Mouse (Mus musculus) midbrain, embryonic 12.5 days (tissue): ENCODE data around the gene Zfp710. TPM values are rescaled to one million over a fixed set of nuclear protein-coding genes. Genes with fewer than 3 reads are reported as not detected.

ENCODE experiments used
- ATAC-seq: fragments of 200-750 bp; cut with Nextera tagmentation; 2 replicates; pipeline ENCODE4 v1.8.0; 2017; ENCODE audit warnings: low read depth, moderate TSS enrichment, moderate library complexity; ENCODE audit not compliant: low FRiP score
- H3K27ac ChIP-seq: fragments of 300-500 bp; sonication (generic); replicated peaks from 2 replicates; pipeline ENCODE4 v1.5.1; 2016; ENCODE audit warnings: mild to moderate bottlenecking
- H3K27me3 ChIP-seq: fragments of 300-500 bp; sonication (generic); 2 replicates; pipeline ENCODE4 v1.6.1; 2016; ENCODE audit warnings: mild to moderate bottlenecking
- H3K36me3 ChIP-seq: fragments of 300-500 bp; sonication (generic); 2 replicates; pipeline ENCODE4 v1.6.1; 2016
- H3K4me1 ChIP-seq: fragments of 300-500 bp; sonication (generic); 2 replicates; pipeline ENCODE4 v1.6.1; 2016
- H3K4me2 ChIP-seq: fragments of 300-500 bp; sonication (generic); replicated peaks from 2 replicates; pipeline ENCODE4 v1.6.1; 2016; ENCODE audit warnings: mild to moderate bottlenecking, moderate library complexity
- H3K4me3 ChIP-seq: fragments of 300-500 bp; sonication (generic); 2 replicates; pipeline ENCODE4 v1.5.1; 2016; ENCODE audit warnings: mild to moderate bottlenecking
- H3K9ac ChIP-seq: fragments of 300-500 bp; sonication (generic); replicated peaks from 2 replicates; pipeline ENCODE4 v1.6.1; 2016; ENCODE audit warnings: mild to moderate bottlenecking, moderate library complexity
- H3K9me3 ChIP-seq: fragments of 300-500 bp; sonication (generic); 2 replicates; pipeline ENCODE4 v1.6.1; 2016; ENCODE audit warnings: mild to moderate bottlenecking
- WGBS: fragments of 180-500 bp; shearing (Covaris S2); methylation state at CpG from one replicate; pipeline ENCODE4 v1.1.7; 2016; 5-methylcytosine and 5-hydroxymethylcytosine counted together
- polyA plus RNA-seq: library from polyadenylated mRNA; unstranded; fragments of >200 nt; fragmentation: Nextera tagmentation; extraction: Ambion mirVana; gene quantifications from 2 replicates; pipeline ENCODE4 v1.2.1, GENCODE M21; 2016

Zfp710 gene
- polyA plus RNA-seq, 1 experiment from 2014 or later: 31.1 TPM

DNA sequence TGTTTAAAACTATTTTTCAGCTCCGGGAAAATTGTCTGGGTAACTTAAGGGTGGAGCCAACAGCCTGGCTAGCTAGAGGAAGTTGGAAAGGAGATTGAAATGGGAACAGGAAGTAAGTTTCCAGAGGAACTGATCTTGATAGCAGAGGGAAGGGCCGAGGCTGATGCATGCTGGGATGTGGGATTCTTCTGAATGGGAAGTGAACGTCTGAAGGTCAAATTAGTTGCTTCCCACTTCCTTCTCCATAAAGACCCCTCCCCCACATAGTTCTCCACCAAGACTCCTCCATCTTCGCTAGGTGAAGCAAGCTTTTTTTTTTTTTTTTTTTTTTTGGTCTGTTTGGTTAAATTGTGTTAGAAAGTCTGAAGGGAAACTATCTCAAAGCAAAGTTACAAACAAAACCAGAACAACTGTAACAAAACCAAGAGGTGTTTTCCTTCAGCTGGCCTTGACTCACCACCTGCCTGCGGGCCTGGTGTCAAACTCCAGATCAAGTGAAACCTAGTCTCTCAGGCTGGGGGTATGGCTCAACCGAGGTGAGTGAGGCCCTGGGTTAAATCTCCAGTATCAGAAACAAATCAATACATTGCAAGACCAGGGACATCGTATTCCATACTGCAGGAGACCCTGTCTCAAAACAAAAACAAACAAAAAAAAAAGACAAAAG lies 10.6 kb upstream of the Zfp710 start:
- H3K9ac ChIP-seq: no peak overlapping the region
- H3K36me3 ChIP-seq: no peaks in the 10 kb centered on the region
- H3K4me3 ChIP-seq: no peak overlapping the region
- no peaks in the 10 kb centered on the region for H3K4me1 ChIP-seq
- WGBS: 78% methylated on average over 7 of the region's 7 CpGs
- no peak for ATAC-seq
- no peaks in the 10 kb centered on the region for H3K27me3 ChIP-seq
- H3K27ac ChIP-seq: no peak overlapping the region
- H3K9me3 ChIP-seq: no peaks in the 10 kb centered on the region
- no peak overlapping the region for H3K4me2 ChIP-seq

DNA sequence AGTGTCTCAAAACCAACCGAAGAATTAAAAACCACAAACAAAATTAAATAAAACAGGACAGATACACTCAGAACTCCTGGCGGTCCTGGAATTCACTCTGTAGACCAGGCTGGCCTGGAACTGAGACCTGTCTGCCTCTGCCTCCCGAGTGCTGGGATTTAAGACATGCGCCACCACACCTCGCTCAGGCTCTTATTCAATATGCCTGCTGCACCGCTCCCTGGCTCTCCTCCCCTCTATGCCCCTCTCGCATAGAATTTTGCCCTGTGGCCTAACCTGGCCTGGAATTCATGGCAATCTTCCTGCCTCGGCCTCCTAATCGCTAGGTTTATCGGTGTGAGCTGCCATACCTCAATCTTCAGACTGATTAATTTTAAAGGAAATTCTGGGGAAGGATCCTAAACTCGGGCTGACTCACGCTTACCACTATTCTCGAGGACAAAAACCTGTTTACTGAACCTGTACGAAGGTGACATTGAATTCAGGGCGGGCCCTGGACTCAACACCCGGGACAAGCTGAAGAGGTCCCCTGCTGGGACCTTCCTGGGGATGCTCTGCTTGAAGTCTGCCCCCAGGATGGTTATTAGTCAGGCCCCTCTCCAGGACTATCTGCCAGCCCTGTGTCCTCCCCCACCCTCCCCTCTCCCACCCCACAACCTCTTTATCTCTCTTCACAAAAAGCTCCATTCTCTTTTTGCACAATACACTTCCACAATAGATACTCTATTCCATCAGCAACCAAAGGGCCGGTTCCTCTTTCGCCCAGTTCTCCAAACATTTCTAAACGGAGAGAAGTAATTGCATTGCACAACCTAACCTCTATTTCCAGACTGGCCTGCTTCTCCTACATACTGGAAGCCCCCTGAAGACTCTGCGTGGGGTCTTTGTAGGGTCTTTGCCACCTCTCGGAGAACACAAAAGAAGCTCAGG lies 9.5 kb upstream of the Zfp710 start:
- no peak overlapping the region for H3K4me2 ChIP-seq
- H3K4me3 ChIP-seq: no peak overlapping the region
- no peaks in the 10 kb centered on the region for H3K4me1 ChIP-seq
- WGBS: 74% methylated on average over 21 of the region's 21 CpGs
- H3K36me3 ChIP-seq: no peaks in the 10 kb centered on the region
- H3K9ac ChIP-seq: no peak overlapping the region
- no peak for ATAC-seq
- H3K9me3 ChIP-seq: no peaks in the 10 kb centered on the region
- no peaks in the 10 kb centered on the region for H3K27me3 ChIP-seq
- no peak overlapping the region for H3K27ac ChIP-seq

DNA sequence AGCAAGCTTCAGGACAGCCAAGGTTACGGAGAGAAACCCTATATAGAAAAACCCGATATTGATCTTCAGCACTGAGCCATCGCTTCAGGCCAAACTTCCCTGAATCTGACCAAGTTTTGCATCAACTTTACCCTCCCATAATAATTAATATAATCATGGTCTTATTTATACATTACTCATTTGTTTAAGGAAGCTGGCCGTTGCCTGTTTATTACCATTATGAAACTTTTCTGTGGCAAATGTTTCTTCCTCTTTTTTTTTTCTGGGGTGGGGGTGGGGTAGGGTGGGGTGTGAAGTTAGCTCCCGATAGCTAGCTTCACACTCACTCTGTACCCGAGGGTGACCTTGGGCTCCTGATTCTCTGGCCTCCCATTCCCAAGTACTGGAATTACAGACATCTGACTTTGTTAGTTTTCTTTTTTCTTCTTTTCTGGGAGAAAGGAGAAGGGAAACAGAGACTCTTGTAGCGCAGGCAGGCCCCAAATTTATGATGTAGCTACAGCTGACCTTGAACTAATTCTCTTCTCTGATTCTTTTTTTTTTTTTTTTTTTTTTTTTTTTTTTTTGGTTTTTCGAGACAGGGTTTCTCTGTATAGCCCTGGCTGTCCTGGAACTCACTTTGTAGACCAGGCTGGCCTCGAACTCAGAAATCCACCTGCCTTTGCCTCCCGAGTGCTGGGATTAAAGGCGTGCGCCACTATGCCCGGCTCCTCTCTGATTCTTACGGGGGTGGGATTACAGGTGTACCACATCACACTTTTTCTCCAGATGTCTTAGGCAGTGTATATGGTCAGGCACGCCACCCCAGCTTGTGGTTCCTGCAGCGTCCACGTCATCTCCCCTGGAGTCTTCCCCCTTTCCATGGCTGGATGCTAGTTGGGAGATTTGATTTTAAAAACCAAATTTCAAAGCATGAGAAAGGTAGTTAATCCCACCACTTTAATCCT lies 5.8 kb upstream of the Zfp710 start:
- Histone ChIP-seq H3K36me3 (no peaks in the 10 kb centered on the region), H3K27ac (no peak overlapping the region), H3K4me3 (no peak overlapping the region), H3K27me3 (no peaks in the 10 kb centered on the region), H3K4me2 (no peak overlapping the region), H3K9ac (no peak overlapping the region), H3K4me1 (no peaks in the 10 kb centered on the region), H3K9me3 (no peaks in the 10 kb centered on the region)
- ATAC-seq: no peak
- 93% methylated on average over 16 of the region's 17 CpGs for WGBS

DNA sequence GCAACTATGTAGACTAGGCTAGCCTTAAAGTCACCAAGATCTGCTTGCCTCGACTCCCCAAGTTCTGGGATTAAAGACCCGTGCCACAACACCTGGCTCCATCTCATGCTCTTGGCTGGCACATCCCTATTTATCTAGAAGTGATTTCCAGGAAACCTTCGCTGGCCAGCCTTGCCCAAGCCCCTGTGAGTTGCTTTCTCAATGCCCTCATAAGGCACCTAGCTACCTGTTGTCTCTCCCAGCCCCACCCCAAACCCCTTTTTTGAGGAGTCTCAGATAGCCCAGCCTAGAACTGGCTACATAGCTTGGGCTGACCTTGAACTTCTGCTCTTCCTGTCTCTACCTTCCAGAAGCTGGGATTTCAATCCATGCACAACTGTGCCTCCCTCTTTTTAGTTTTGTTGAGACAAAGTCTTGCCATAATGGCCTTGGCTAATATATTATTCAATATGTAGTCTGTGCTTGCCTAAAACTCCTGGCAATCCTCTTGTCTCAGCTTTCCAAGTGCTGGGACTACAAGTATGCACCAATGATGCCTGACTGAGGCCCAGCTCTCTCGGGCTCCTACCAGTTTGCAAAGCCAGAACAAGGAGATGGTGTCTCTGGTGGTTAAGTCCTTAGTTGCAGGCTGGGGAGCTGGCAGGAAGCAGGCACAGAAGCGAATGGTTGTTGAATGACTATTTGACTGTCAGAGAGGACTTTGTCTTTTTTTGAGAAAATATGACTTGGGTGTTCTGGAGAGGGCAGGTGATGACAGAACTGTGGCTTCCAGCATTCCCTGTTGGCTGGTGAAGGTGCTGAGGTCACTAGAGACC lies 786 bp upstream of the Zfp710 start:
- H3K9ac ChIP-seq: no peak overlapping the region
- no peaks in the 10 kb centered on the region for H3K27me3 ChIP-seq
- H3K27ac ChIP-seq: peak overlapping the region; percentile 96
- peaks cover 28% of the 10 kb centered on the region for H3K4me1 ChIP-seq
- H3K4me2 ChIP-seq: peak overlapping the region; percentile 83
- H3K36me3 ChIP-seq: no peaks in the 10 kb centered on the region
- H3K9me3 ChIP-seq: no peaks in the 10 kb centered on the region
- ATAC-seq: peak; percentile 0; the same call in 1 of the 2 replicates
- H3K4me3 ChIP-seq: peak overlapping the region; percentile 89; the same call in 1 of the 2 replicates
- 74% methylated on average over 5 of the region's 5 CpGs for WGBS

DNA sequence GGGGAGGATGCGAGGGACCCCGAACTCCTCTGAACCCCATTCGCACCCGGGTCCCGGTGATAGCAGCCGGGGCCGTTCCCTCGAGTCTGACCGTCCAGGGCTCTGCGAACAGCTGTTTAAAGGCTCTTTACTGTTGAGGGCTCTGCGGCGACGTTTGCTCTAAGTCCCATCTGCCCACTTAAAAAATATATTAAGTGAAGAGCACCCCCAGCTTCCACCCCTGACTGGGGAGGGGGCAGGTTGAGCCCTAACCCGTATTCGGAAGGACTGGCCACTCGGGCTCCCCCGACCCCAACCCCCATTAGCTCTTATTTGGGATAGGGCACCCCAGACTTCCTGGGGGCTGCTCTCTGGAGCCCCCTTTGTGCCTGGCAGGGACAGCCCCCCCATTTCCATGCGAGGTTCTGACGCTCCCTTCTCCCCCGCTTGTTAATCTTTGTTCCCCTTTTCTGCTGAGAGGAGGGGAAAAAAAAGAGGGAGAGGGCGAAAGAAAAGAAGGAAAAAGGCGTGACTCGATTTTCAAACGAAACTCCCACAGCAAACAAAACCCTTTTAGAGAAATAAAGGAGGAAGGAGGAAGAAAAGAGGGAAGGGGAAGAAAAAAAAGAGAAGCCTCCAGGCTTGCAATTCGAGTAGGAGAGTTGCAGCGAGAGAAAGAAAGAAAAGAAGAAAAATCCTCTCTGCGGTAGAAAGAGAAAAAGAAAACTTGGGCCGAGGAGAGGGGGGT lies 940 bp downstream of the Zfp710 start:
- peak; percentile 0; the same call in 1 of the 2 replicates for ATAC-seq
- 0% methylated on average over 28 of the region's 28 CpGs for WGBS
- peak overlapping the region; percentile 96 for H3K27ac ChIP-seq
- H3K9me3 ChIP-seq: no peaks in the 10 kb centered on the region
- H3K4me3 ChIP-seq: peak overlapping the region; percentile 89
- peaks cover 41% of the 10 kb centered on the region for H3K4me1 ChIP-seq
- H3K27me3 ChIP-seq: no peaks in the 10 kb centered on the region
- peak overlapping the region; percentile 83 for H3K4me2 ChIP-seq
- peak overlapping the region; percentile 98 for H3K9ac ChIP-seq
- H3K36me3 ChIP-seq: 0 out of 2 replicates have a peak, but pooled peaks cover under 1% of the 10 kb centered on the region

DNA sequence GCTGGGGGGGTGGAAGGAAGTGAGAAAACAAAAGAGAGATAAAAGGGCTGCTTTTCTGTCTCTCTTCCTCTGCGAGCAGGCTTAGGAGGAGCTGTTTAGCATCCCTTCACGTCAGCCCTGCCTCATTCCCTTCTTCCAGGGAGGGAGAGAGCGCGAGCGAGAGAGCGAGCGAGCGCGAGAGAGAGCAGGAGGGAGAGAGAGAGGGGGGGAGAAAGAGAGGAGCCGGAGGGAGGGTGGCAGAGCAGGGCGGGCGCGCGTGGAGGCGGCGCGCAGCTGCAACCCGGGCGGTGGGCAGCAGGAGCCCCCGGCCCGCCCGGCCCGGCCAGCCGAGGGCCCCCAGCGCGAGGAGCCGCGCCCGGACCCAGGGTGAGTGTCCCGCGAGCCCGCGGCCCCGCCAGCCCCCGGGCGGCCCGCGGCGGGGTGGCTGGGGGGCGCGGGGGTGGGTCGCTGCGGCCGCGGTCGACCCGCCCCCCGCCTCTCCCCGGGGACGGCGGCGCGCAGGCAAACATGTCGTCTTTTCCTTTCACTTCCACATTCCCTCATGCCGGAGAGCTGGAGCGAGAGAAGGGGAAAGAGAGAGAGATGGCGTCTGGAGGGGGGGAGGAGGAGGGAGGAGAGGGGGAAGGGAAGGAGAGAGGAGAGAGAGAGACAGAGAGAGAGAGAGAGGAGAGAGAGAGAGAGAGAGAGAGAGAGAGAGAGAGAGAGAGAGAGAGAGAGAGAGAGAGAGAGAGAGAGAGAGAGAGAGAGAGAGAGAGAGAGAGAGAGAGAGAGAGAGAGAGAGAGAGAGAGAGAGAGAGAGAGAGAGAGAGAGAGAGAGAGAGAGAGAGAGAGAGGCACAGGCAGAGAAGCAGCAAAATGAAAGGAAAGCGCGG lies 1.7 kb downstream of the Zfp710 start:
- peak overlapping the region; percentile 96 for H3K27ac ChIP-seq
- H3K36me3 ChIP-seq: peaks cover 6% of the 10 kb centered on the region; the same call in 1 of the 2 replicates
- H3K9ac ChIP-seq: peak overlapping the region; percentile 98
- peak; percentile 31; the same call in 1 of the 2 replicates for ATAC-seq
- H3K9me3 ChIP-seq: no peaks in the 10 kb centered on the region
- H3K4me1 ChIP-seq: peaks cover 46% of the 10 kb centered on the region
- H3K4me3 ChIP-seq: peak overlapping the region; percentile 89
- WGBS: 0% methylated on average over 2 of the region's 59 CpGs
- no peaks in the 10 kb centered on the region for H3K27me3 ChIP-seq
- peak overlapping the region; percentile 83 for H3K4me2 ChIP-seq

DNA sequence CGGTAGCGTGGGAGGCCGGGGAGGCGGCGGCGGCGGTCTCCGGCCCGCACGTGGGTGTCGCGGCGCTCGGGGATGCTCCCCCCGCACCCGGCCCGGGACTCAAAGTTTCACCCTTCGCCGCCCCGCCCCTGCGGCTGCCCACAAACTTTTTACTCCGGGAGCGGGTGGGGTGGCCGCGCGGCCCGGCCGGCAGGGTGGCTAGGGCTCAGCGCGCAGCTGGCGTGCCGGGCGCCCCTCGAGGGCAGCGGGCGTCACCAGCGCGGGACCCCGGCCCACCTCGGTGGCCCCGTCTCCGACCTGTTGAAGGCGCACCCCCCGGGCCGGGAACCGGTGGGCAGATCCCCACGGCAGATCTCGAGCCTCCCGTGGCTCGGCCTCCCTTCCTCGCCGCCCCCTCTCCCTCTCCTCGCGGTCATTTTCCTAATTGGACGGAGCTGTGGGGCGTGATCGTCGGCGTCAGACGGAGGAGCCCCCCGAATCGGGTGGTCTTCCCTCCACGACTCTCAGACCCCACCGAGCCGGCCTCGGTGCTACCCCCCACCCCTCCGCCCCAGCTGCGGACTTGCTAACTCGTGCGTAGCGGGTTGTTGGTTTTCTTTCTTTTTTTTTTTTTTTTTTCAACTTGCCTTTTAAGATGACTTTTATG lies 2.5 kb downstream of the Zfp710 start:
- no peak for ATAC-seq
- under 1% methylated on average over 26 of the region's 71 CpGs for WGBS
- H3K4me2 ChIP-seq: peak overlapping the region; percentile 83
- peak overlapping the region; percentile 96 for H3K27ac ChIP-seq
- no peaks in the 10 kb centered on the region for H3K9me3 ChIP-seq
- H3K4me1 ChIP-seq: peaks cover 54% of the 10 kb centered on the region
- H3K27me3 ChIP-seq: no peaks in the 10 kb centered on the region
- H3K9ac ChIP-seq: peak overlapping the region; percentile 98
- peak overlapping the region; percentile 89 for H3K4me3 ChIP-seq
- H3K36me3 ChIP-seq: peaks cover 6% of the 10 kb centered on the region; the same call in 1 of the 2 replicates

DNA sequence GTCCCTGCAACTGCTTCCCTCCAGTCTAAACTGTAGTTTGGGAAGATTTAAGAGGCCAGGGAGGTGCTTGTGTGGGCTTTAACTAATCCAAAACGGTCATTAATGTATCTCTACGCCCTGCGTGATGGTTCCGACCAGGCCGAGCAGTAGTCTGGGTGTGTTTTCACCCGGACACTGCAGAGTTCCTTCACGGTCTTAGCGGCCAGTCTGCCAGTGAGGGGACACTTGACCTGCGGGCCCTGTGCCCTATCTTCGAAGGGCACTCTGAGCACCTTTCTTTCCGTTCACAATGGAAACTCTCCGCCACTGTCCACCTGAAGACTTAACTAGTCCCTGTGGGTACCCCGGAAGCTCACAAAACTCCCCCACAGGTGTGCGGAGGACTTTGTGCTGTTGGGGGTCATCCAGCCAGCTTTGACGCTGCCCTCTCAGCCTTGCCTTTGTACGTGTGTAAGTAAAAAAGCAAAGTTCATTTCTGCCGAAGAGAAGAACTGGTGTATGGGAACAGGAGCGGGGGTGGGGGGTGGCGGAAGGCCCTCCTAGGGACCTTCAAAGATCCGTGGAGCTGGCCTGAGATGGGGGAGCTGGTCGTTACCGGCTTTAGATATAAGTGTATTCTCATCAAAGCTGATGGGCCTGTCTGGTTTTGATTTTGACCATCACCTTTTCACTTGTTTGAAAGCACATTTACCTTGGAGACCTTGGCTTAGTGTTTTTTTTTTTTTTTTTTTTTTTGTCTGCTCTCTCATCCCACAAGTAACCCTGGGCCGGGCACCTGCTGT lies 3.2 kb downstream of the Zfp710 start:
- peak overlapping the region; percentile 96; the same call in 1 of the 2 replicates for H3K27ac ChIP-seq

DNA sequence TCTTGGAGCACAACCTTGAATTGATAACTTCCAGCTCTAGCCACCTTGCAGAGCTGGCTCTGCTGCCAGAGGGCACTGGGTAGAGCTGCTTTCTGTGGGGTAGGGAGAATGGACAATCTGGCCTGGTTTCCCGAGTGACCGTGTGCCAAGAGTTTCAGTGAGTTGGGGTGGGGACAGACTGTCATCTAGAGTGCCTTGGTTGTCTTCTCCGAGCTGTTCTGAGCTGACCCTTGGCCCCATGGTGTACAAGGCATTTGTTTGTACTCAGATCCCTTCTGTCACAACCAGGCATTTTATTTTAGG lies 3.8 kb downstream of the Zfp710 start:
- 13% methylated on average over 3 of the region's 3 CpGs for WGBS
- Histone ChIP-seq H3K4me2 (peak overlapping the region; percentile 83), H3K36me3 (peaks cover 6% of the 10 kb centered on the region; the same call in 1 of the 2 replicates), H3K27me3 (no peaks in the 10 kb centered on the region), H3K9me3 (no peaks in the 10 kb centered on the region), H3K9ac (0 out of 2 replicates have a peak overlapping the region, but pooled peaks have one; percentile 98), H3K4me3 (peak overlapping the region; percentile 89), H3K4me1 (peaks cover 65% of the 10 kb centered on the region), H3K27ac (0 out of 2 replicates have a peak overlapping the region, but pooled peaks have one; percentile 22)
- ATAC-seq: no peak

More for the DNA sequence above, 3.2 kb downstream of the Zfp710 start:
- WGBS: 4% methylated on average over 23 of the region's 23 CpGs
- peaks cover 6% of the 10 kb centered on the region; the same call in 1 of the 2 replicates for H3K36me3 ChIP-seq
- H3K4me1 ChIP-seq: peaks cover 61% of the 10 kb centered on the region
- H3K4me2 ChIP-seq: peak overlapping the region; percentile 83
- no peak for ATAC-seq
- peak overlapping the region; percentile 98 for H3K9ac ChIP-seq
- H3K27me3 ChIP-seq: no peaks in the 10 kb centered on the region
- no peaks in the 10 kb centered on the region for H3K9me3 ChIP-seq
- H3K4me3 ChIP-seq: peak overlapping the region; percentile 89
